Mouse (Mus musculus): ENCODE measurements around the gene Fbxw2. TPM values are rescaled to one million over a fixed set of nuclear protein-coding genes. Genes with fewer than 3 reads are reported as not detected.
A peak's percentile ranks its signal among the peaks of the same experiment; 100 is the strongest.
"Not testable (repeated sequence)": the region's sequence is repeated elsewhere in the genome, so short reads cannot be mapped to it uniquely, and the experiment has no call there.

Fbxw2 gene
- polyA plus RNA-seq, 2 experiments from 2014 or later = 72.6 to 91.8 TPM

DNA sequence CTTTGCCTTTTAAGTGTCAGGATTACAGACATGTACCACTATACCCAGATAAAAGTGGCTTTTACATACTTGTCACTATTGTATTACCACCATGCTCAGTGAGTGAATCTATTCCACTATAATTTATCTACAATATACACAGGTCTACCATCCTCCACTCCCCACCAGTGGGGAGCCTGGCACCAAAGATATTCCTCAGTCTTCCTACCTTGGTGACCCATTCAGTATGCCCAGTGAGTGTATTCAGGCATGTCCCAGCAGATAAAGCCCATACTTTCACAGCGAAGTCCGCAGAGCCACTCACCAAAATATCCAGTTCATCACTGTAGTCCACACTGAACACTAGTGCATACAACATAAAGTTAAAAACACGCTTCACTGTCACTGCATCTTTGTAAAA, 15.3 kb downstream of the Fbxw2 start:
- ATAC-seq = no peak

DNA sequence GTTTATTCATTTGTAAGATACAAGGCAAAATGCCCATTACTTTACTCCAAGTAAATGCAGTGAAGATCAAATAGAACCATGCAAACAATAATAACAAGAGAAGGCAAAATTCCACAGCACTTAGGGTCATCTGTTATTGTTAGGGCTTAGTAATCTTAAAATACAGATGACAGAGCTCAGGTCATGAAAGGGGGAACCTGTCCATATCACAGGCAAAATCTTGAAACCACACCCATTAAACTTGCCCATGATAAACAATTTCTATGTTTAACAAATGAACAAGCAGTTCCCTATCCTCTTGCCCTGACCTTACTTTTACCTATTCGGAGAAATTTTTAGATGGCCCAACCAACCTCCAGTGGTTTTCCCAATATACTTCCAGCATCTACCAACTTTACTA, 16.5 kb downstream of the Fbxw2 start:
- ATAC-seq = no peak

DNA sequence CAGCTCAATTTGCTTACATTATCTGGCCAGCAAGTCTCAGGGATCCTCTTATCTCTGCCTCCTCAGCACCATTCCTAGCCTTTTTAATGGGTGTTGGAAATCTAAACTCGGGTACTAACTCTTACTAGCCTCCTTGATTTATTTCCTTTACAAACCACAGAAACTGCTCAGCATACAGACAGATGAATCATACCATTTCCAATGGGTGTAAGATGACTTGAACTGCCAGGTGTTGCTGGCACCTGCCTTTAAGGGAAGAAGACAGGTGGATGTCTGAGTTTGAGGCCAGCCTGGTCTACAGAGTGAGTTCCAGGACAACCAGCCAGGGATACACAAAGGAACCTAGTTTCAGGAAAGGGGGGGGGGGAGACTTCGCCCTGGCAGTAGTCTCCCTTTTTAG, 18.1 kb downstream of the Fbxw2 start:
- ATAC-seq = peak; percentile 26

DNA sequence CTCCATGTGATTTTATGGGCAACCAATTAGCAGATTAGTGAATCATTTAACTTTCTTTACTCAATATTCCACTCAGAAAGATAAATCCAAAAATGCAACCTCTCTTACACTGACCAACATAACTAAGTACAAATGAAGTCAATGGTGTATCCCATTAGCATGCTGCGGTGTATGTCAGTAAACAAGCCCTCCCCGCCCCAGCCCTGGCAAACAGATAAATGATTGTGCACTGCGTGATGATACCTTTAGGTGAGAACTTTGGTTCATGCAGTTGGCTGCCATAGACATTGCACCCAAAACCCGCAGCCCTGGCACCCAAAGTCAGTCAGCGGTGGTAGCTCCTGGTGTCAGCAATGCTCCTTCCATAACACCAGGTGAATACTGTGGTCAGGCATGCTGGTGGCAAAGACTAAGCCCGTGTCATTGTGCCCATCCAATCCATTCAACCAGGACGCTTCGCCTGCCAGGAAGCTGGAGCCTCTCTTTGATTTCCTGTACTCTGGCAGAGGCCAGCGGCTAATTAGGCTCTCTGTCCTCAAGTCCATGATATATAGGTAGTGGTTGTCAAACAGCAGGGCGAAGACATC, 20.7 kb downstream of the Fbxw2 start:
- ATAC-seq = no peak

DNA sequence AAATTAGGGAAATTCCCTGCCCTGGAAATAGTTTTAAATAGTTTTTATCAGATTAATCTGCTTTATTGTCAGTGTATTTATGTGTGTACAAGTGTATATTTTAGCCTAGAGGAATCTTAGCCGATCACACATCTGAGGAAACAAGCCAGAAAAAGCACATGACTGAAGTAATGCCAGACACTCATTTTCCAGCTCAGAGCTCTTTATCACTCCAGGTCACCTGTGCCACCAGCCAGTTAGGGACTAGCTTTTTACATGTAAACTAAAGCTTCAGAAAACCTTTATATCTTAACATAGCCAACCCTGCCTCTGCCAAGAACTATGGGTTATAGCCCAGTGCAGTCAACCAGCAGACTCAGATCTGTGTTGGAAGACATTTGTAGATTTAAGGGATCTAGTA, 21.3 kb downstream of the Fbxw2 start:
- ATAC-seq = no peak

DNA sequence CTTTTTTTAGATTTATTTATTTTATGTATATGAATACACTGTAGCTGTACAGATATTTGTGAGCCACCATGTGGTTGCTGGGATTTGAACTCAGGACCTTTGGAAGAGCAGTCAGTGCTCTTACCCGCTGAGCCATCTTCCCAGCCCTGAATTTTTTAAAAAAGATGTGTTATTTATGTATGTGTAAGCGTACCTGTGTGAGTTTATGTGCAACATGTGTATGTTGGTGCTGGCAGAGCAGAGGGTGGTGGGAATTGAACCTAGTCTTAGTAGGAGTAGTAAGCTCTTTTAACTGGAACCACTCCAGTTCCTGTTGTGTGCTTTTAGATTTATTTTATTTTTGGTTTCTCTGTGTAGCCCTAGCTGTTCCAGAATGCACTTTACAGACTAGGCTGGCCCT, 21.9 kb downstream of the Fbxw2 start:
- ATAC-seq = no peak

DNA sequence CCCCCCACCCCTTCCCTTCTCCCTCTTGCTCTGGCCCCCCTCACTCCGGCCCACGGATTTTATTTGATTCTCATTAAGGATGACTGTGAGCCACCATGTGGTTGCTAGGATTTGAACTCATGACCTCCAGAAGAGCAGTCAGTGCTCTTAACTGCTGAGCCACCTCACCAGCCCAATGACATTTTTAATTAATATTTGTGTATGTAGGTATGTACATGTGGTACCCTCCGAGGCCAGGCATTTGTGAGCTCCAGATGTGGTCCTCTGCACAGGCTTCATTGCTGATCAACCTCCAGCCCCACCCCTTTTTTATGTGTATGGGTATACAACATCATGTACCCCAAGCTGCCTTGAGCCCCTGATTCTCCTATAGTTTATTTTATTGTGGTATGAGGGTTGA, 22.4 kb downstream of the Fbxw2 start:
- ATAC-seq = no peak

DNA sequence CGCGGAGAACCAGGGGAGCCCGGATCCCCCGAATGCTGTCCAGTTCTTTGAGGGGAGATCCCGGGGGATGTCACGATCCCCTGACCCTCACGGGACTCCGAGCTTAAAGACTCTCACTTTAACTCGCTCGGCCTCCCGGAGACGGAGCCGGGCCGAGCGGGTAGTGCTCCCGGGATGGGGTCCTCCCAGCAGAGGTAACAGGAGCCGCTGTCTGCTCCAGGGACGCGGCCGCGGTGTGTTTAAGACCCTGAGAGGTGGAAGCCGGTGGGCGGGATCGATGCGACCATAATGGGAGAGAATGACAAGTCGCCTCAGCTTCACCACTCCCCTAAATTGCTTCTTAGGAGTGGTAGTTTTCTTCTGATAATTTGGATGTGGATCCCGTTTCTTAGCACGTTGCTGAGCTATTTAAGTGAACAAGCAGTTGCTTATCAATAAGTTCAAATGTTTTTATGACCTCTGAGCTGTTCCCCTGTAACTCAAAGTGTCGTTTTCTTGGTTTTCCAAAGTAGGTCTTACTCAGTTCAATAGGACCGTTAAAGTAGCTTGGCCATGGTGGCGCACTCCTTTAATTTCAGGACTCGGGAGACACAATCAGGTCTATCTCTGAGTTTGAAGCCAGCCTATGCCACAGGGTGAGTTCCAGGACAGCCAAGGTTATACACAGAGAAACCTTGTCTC, 23.4 kb downstream of the Fbxw2 start:
- ATAC-seq = peak; percentile 7

DNA sequence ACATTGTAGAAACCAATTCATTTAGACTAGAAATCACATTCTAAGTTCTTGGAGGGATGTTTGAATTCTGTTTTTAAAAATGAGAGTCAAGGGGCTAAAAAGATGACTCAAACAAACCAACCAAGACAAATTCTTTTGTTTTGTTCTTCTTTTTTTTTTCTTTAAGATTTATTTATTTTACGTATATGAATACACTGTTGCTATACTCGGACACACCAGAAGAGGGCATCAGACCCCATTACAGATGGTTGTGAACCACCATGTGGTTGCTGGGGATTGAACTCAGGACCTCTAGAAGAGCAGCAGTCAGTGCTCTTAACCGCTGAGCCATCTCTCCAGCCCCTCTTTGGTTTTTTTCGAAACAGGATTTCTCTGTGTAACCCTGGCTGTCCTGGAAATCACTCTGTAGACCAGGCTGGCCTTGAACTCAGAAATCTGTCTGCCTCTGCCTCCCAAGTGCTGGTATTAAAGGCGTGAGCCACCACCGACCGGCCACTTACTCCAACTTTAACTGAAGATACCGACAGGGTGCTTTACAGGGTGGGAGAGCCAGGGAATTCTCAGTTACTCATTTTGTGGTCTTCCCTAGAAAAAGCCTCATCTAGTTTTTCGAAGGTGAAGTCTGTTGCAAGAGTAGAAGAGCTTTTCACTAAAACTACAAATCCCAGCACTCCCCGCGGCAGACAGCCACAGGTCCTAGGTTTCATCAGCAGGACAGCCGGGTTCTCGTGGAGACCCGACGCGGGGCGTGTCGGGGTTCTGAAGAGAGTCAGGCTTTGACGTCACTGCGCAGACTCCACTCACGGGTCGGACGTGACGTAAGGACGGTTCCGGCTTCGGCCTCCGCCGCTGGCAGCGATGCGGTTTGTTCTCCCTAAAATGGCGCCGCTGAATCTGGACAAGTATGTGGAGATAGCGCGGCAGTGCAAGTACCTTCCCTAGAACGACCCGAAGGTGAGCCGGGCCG, 24.3 kb downstream of the Fbxw2 start:
- ATAC-seq = peak; percentile 90

DNA sequence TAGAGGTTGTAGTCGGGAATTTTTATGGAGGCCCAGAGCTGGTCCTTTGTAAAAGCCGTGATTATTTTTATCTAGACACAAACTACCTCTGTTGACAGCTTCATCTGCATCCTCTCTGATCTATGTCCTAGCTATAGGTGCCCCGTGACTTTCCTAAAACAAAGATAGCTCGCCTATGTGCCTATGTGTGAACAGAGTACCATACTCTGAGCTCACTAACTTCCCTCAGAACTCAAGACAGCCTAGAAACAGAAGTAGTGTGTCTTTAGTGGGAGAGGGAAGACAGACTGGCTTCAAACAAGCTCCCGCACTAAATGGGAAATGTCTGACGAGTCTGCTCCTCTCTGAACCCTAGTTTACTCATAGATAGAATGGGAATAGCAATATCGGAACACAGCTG, 25.7 kb downstream of the Fbxw2 start:
- ATAC-seq = no peak

DNA sequence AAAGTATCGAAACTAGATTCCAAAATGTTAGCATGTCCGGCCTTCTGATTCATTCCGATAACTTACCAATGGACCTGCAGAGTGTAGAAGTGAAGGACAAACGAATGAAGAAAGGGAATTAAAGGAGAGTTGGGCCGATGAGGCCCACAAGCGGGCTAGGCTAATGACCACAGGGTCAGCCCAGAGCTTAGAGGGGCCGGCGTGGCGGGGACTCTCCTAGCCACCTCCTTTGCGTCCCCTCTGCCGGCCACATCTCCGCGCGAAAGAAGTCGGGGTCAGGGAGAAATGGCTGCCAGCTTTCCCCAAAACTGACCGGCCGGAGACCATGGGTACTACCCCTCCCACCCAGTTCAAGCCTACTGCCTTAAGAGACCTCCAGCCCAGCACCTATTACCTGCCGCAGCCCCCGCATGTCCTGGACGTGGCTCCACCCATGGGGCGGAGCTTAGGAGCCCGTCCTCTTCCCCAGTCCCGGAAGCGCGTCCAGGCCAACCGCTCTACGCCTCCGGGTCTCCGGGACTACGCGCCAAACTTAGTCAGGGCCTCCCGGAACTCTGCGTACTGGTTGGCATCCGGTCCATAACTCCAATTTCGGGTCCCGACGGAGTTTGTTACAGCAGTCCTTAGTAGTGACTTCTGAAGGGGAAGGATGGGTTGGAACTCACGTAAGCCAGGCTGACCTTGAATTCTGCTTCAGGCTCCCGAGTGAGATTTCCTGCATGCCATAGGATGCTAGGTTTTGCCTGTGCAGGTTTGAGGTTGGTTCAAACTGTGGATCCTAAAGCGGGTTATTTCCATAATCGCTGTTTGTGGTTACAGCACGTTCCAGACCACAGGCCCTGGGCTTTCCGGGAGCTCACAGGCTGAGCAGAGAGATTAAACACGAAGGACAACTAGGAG, 26.5 kb downstream of the Fbxw2 start, which contains the start of gene Rabepk:
Gene Rabepk (minus strand): TSS at position 556 of the 900 bp plus-strand sequence.
- ATAC-seq = peak; percentile 77

DNA sequence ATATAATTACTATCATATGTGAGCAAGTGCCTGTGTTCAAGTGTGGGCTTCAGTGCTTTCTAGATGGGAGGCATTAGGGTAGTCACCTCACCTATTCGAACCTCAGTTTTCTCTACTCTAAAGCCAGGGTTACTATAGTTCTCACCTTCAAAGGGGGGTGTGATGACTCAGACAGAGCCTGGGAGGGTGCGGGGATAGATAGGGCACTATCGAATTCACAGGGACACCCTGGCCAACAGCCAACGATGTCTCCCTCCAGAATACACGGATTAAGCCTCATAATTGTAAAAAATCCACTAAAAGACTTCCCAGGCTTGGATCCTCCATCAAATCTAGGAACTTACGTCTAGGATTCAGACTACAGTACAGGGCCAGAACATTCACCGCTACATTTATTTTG, 30.7 kb downstream of the Fbxw2 start:
- ATAC-seq = no peak

DNA sequence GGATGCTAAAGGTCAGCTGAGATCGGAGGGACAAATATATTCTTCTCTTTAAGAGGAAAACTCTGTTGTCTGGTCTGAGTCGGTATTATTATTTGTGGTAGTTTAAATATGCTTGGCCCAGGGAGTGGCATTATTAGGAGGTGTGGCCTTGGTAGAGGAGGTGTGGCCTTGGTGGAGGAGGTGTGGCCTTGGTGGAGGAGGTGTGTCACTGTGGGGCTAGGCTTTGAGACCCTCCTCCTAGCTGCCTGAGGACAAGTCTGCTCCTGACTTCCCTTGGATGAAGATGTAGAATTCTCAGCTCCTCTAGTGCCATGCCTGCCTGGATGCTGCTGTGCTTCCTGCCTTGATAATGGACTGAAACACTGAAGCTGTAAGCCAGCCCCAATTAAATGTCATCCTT, 31.6 kb downstream of the Fbxw2 start:
- no peak for ATAC-seq

DNA sequence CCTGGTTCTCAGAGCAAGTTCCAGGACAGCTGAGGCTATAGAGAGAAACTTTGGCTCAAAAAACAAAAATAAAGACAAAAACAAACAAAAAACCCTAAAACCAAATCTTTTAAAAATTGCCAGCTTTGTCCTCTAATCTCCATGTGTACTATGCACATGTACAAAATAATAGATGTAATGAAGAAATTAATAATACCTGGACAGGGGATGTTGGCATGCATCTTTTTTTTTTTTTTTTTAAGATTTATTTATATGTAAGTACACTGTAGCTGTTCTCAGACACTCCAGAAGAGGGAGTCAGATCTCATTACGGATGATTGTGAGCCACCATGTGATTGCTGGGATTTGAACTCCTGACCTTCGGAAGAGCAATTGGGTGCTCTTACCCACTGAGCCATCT, 33.6 kb downstream of the Fbxw2 start:
- ATAC-seq = not testable (repeated sequence)

DNA sequence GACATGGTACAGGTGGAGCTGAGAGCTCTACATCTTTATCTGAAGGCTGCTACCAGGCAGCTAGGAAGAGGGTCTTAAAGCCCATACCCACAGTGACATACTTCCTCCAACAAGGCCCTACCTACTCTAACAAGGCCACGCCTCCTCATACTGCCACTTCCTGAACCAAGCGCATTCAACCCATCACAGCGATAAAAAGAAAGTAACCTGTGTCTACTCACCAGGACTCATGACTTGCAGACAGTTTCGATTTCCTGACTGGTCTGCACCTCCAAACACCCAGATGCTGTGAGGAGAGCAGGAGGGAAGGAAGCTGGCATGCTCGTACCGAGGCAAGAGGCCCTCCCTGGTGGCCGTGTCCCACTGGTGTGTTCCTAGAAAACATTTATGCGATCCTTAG, 35.8 kb downstream of the Fbxw2 start:
- ATAC-seq = peak; percentile 99

DNA sequence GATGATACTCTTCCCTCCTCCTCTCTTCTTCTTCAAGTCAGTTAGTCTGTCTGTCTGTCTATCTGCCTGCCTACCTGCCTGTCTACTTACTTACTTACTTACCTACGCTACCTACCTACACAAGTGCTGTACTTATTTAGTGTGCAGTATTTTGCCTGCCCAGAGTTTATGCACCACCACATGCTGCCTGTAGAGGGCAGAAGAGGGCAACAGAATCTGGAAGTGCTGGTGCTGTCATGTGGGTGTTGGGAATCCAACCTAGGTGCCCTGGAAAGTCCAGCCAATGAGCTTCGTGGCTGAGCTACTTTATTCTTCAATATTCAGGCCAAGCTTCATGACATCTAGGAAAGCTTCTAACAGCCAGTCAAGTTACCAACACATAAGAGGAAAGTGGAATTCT, 42.0 kb downstream of the Fbxw2 start:
- peak; percentile 79 for ATAC-seq

DNA sequence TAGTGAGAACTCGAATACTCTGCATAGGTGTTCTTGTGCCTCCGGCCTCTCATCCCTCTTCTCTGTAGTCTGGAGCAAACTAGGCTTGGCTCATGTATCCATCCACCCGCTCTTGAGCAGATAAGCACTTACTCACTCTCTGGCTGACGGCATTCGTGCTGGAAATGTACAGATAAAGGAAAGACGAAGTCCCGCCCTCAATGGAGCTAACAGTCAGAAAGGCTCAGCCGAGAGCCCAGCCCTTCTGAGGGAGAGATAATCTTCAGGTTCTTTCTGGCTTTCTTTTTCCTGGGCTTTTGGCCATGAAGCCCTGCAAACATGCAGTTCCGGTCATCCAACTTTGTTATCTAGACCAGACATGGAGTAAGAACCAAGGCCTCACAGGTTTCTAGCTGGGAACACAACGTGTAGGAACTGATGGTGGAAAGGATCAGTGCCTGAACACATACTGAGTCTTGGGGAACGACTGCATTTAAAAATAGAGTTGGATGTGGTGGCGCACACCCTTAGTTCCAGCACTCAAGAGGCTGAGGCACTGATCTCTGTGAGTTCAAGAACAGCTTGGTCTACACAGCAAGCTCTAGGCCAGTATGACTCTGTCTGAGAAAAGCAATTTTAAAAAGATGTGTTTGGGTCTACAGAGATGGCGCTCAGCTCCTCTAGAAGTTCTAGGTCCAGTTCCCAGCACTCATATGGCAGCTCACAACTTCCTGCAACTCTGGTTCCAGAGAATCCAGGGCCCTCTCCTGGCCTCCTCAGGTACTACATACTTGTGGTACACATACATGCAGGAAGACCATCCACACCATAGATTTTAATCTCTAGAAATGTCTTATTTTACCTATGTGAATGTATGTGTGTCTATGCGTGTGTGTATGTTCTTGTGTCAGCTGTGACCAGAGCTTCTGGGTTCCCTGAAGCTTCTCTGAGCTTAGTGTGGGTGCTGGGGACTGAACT, 42.8 kb downstream of the Fbxw2 start:
- no peak for ATAC-seq

DNA sequence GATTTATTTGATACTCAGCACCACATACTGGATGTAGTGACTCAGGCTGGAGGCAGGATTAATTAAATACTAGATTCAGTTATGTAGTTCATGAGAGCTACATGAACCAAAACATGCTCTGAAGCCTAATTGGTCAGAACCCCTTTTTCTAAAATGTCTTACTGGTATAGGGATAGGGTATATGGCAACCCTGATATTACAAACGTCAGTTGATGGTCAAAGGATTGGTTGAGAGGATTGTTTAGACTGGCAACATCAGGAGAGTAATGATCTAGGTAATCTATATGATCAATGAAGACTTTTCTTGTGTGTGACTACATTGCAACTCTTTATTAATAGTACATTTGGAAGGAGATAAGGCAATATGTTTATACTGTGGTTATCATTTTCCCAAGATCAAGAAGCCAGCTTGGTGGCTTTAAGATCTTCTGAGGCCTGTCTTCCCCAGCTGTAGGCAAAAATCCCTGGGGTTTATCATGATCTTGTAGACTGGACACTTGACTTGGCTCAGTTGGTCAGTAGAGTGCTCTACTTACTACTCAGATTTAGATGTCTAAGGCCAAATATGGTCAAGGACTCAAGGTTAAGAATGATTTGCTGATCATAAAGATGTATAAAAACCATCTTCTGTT, 48.8 kb downstream of the Fbxw2 start:
- ATAC-seq = no peak

DNA sequence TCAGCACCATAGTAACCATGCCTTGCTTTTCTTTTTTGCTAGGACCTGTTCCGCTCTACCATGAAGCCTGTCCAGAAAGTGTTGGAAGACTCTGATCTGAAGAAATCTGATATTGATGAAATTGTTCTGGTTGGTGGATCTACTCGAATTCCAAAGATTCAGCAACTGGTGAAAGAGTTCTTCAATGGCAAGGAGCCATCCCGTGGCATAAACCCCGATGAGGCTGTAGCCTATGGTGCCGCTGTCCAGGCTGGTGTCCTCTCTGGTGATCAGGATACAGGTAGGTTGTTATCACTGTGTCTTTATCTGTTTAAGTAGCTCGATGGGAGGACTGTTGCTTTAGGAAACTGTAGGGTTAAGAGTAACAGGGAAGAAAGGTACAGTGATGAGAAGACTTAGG, 51.6 kb downstream of the Fbxw2 start:
- ATAC-seq = no peak

DNA sequence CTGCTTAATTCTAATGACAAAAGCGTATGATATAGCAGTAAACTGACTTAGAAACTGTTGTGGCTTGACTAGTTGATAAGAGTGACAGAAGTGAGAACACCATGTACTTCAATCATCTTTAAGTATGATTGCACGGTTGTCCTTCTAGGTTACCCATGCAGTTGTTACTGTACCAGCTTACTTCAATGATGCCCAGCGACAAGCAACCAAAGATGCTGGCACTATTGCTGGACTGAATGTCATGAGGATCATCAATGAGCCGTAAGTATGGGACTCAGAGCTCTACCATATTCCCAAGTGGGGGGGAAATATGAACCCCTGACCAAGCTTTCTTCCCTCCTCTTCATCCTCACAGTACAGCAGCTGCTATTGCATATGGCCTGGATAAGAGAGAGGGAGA, 52.4 kb downstream of the Fbxw2 start:
- no peak for ATAC-seq
